Mouse (Mus musculus) kidney, adult 18-20 months (tissue): ENCODE data around the gene Gpr68.

ENCODE experiments used
- DNase-seq: peaks from one replicate; pipeline ENCODE4 v3.0.0; 2021

The Gpr68 gene

GRCm38 (mm10) chr12:100865509-100866078, 42.4 kb downstream of the Gpr68 start:
- no peak for DNase-seq

- DNase-seq: no peak
These were observed 42.9 kb downstream of the Gpr68 start for GRCm38 (mm10) chr12:100865072-100865471.

- peak; percentile 72 for DNase-seq
These were observed 45.0 kb downstream of the Gpr68 start for GRCm38 (mm10) chr12:100862856-100863446.

GRCm38 (mm10) chr12:100862272-100862671, 45.7 kb downstream of the Gpr68 start:
- DNase-seq: no peak

GRCm38 (mm10) chr12:100857791-100858190, 50.2 kb downstream of the Gpr68 start:
- DNase-seq: peak; percentile 48

DNA sequence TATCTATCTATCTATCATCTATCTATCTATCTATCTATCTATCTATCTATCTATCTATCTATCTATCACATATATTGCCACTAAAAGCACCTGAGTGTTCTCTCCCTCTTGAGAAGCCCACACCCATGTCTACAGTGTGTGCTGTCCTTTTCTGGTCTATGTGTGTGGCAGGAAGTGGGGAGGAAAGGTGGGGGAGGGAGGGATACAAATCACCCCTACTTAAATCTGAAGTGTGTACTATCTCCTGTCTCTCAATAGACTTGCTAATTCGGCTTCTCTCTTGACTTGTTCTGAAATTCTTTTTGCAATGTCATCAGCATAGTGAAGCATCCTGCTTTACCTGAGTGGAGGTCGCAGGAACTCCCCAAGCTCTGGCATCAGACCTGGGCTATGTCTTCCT, 51.7 kb downstream of the Gpr68 start:
- no peak for DNase-seq

- DNase-seq: no peak
These were observed 55.6 kb downstream of the Gpr68 start for GRCm38 (mm10) chr12:100852370-100852769.

- DNase-seq: peak; percentile 42
These were observed 58.4 kb downstream of the Gpr68 start for GRCm38 (mm10) chr12:100849421-100850138.

GRCm38 (mm10) chr12:100847437-100848080, 60.4 kb downstream of the Gpr68 start:
- no peak for DNase-seq

- DNase-seq: no peak
These were observed 61.4 kb downstream of the Gpr68 start for GRCm38 (mm10) chr12:100846566-100846965.

DNA sequence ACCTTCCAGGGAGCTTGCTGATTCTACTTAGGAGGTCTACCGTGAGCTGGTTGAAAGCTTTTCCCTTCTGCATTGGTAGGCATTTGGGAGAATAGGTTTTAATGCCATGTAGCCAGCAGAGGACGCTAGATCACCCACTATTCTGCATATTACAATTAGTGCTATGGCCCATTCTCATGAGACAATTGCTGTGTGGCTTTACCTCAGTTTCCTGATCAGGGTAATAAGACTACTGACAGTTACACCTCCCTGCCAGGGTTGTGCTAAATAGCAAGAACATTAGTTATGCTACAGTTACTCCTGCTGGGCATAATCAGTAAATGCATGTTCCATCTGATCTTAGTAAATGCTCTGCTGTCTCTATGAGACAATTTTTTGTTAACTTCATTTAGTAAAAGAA, 62.2 kb downstream of the Gpr68 start:
- DNase-seq: no peak

GRCm38 (mm10) chr12:100844546-100844945, 63.5 kb downstream of the Gpr68 start:
- DNase-seq: no peak

GRCm38 (mm10) chr12:100843171-100843570, 64.8 kb downstream of the Gpr68 start:
- no peak for DNase-seq

- DNase-seq: peak; percentile 83
These were observed 66.7 kb downstream of the Gpr68 start for GRCm38 (mm10) chr12:100841211-100841792.

GRCm38 (mm10) chr12:100839926-100840325, 68.1 kb downstream of the Gpr68 start:
- no peak for DNase-seq

GRCm38 (mm10) chr12:100839079-100839600, 68.9 kb downstream of the Gpr68 start:
- DNase-seq: no peak

GRCm38 (mm10) chr12:100837208-100837607, 70.8 kb downstream of the Gpr68 start:
- no peak for DNase-seq

- DNase-seq: no peak
These were observed 76.2 kb downstream of the Gpr68 start for GRCm38 (mm10) chr12:100831629-100832325.

DNA sequence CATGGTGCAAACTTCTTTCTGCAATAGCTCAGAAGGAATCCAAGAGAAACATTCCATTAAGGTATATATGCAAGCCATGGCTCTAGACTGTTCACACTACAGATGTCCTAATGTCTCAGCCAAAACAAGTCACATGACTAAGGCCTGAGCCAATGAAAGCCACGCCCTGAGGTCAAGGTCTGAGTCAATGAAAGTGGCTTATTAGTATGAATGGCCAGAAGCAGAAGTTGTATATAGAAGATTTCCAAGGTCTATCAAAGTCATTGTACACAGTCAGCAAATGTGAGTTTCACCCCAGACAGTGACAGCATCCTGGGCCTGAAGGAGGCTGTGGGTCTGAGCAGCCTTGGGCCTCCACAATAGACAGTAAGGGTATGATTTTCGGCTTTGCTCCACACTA, 77.0 kb downstream of the Gpr68 start:
- no peak for DNase-seq
